Mouse (Mus musculus): ENCODE measurements around the gene Foxp1. TPM values are rescaled to one million over a fixed set of nuclear protein-coding genes. Genes with fewer than 3 reads are reported as not detected.

Foxp1 gene
- polyA plus RNA-seq, 1 experiment from 2014 or later, result 77.4 TPM

GRCm38 (mm10) chr6:99269921-99270320, 252.6 kb downstream of the Foxp1 start:
- no peak overlapping the region for H3K9ac ChIP-seq (replicated peaks)
- ATAC-seq (ENCODE audit: insufficient number of reproducible peaks, insufficient read depth, low FRiP score, low TSS enrichment, low read depth), result no peak
- WGBS, result 49% methylated on average over 6 of the region's 6 CpGs

GRCm38 (mm10) chr6:99268171-99269061, 254.1 kb downstream of the Foxp1 start:
- no peaks in the 10 kb centered on the region for H3K36me3 ChIP-seq
- H3K27me3 ChIP-seq, result peaks cover 8% of the 10 kb centered on the region; the same call in 1 of the 2 replicates
- no peak overlapping the region for H3K4me2 ChIP-seq
- no peak overlapping the region for H3K9ac ChIP-seq (replicated peaks)
- H3K4me1 ChIP-seq (replicated peaks), result peaks cover 76% of the 10 kb centered on the region
- no peak overlapping the region for H3K27ac ChIP-seq
- 60% methylated on average over 20 of the region's 20 CpGs for WGBS
- no peak overlapping the region for H3K4me3 ChIP-seq (replicated peaks)
- no peak for ATAC-seq (ENCODE audit: insufficient number of reproducible peaks, insufficient read depth, low FRiP score, low TSS enrichment, low read depth)
- no peaks in the 10 kb centered on the region for H3K9me3 ChIP-seq

More at GRCm38 (mm10) chr6:99269921-99270320, 252.6 kb downstream of the Foxp1 start:
- Histone ChIP-seq H3K36me3 (no peaks in the 10 kb centered on the region), H3K4me2 (no peak overlapping the region), H3K4me1 (replicated peaks) (peaks cover 76% of the 10 kb centered on the region), H3K9me3 (no peaks in the 10 kb centered on the region), H3K27me3 (no peaks in the 10 kb centered on the region), H3K27ac (no peak overlapping the region), H3K4me3 (replicated peaks) (no peak overlapping the region)

DNA sequence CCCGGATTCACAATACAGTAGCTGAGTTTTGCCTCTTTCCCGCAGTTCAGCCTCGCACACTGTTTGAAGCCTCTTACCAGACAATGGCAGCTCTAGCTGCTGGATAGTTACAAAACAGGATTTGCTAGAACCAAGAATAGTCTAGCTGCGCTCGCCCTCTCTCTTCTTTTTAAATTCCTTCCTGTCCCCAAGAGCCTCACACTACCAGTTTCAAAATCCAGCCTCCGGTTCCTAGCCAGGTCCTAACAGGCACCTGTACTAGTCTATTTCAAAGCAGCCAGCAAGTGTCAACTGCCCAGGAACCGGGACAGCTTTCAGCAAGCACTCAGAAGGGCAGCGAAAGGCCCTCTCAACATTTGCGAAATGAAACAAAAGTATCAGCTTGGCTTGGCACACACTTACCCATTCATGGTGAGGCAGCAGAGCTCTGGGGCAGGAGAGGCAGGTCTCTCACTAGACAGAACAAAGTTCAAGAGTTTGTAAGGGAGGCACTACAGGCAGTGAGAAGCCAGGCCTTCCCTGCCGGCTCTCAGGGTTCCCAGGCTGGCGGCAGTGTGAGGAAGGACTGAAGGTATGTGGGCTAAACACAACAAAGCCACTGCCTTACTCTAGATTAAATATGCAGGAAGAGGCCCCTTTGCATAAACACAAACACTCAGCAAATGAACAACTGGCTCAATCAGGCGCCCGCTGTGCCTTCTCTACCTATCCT, 256.4 kb downstream of the Foxp1 start:
- H3K4me2 ChIP-seq, result peak overlapping the region; percentile 11

GRCm38 (mm10) chr6:99265173-99265572, 257.3 kb downstream of the Foxp1 start:
- H3K9me3 ChIP-seq, result no peaks in the 10 kb centered on the region
- H3K27me3 ChIP-seq, result peaks cover 8% of the 10 kb centered on the region; the same call in 1 of the 2 replicates
- H3K9ac ChIP-seq (replicated peaks), result no peak overlapping the region
- ATAC-seq (ENCODE audit: insufficient number of reproducible peaks, insufficient read depth, low FRiP score, low TSS enrichment, low read depth), result no peak
- no peaks in the 10 kb centered on the region for H3K36me3 ChIP-seq
- WGBS, result 41% methylated on average over 4 of the region's 4 CpGs
- no peak overlapping the region for H3K4me2 ChIP-seq
- H3K27ac ChIP-seq, result no peak overlapping the region
- H3K4me1 ChIP-seq (replicated peaks), result peaks cover 67% of the 10 kb centered on the region
- no peak overlapping the region for H3K4me3 ChIP-seq (replicated peaks)

More for the DNA sequence above, 256.4 kb downstream of the Foxp1 start:
- 38% methylated on average over 13 of the region's 13 CpGs for WGBS
- Histone ChIP-seq H3K4me1 (replicated peaks) (peaks cover 74% of the 10 kb centered on the region), H3K9me3 (no peaks in the 10 kb centered on the region), H3K9ac (replicated peaks) (no peak overlapping the region), H3K27ac (peak overlapping the region; percentile 64), H3K27me3 (peaks cover 8% of the 10 kb centered on the region; the same call in 1 of the 2 replicates), H3K4me3 (replicated peaks) (no peak overlapping the region), H3K36me3 (no peaks in the 10 kb centered on the region)
- no peak for ATAC-seq (ENCODE audit: insufficient number of reproducible peaks, insufficient read depth, low FRiP score, low TSS enrichment, low read depth)

GRCm38 (mm10) chr6:99264192-99265093, 258.1 kb downstream of the Foxp1 start:
- WGBS, result 35% methylated on average over 13 of the region's 13 CpGs
- Histone ChIP-seq H3K4me3 (replicated peaks) (no peak overlapping the region), H3K27me3 (peaks cover 8% of the 10 kb centered on the region; the same call in 1 of the 2 replicates), H3K27ac (no peak overlapping the region), H3K9ac (replicated peaks) (no peak overlapping the region), H3K9me3 (no peaks in the 10 kb centered on the region), H3K4me2 (no peak overlapping the region), H3K36me3 (no peaks in the 10 kb centered on the region), H3K4me1 (replicated peaks) (peaks cover 60% of the 10 kb centered on the region)
- no peak for ATAC-seq (ENCODE audit: insufficient number of reproducible peaks, insufficient read depth, low FRiP score, low TSS enrichment, low read depth)

GRCm38 (mm10) chr6:99263886-99264185, 258.7 kb downstream of the Foxp1 start:
- 44% methylated on average over 2 of the region's 2 CpGs for WGBS
- ATAC-seq (ENCODE audit: insufficient number of reproducible peaks, insufficient read depth, low FRiP score, low TSS enrichment, low read depth), result no peak
- Histone ChIP-seq H3K36me3 (no peaks in the 10 kb centered on the region), H3K9ac (replicated peaks) (no peak overlapping the region), H3K27ac (no peak overlapping the region), H3K4me2 (no peak overlapping the region), H3K27me3 (peaks cover 8% of the 10 kb centered on the region; the same call in 1 of the 2 replicates), H3K4me1 (replicated peaks) (peaks cover 59% of the 10 kb centered on the region), H3K9me3 (no peaks in the 10 kb centered on the region), H3K4me3 (replicated peaks) (no peak overlapping the region)

DNA sequence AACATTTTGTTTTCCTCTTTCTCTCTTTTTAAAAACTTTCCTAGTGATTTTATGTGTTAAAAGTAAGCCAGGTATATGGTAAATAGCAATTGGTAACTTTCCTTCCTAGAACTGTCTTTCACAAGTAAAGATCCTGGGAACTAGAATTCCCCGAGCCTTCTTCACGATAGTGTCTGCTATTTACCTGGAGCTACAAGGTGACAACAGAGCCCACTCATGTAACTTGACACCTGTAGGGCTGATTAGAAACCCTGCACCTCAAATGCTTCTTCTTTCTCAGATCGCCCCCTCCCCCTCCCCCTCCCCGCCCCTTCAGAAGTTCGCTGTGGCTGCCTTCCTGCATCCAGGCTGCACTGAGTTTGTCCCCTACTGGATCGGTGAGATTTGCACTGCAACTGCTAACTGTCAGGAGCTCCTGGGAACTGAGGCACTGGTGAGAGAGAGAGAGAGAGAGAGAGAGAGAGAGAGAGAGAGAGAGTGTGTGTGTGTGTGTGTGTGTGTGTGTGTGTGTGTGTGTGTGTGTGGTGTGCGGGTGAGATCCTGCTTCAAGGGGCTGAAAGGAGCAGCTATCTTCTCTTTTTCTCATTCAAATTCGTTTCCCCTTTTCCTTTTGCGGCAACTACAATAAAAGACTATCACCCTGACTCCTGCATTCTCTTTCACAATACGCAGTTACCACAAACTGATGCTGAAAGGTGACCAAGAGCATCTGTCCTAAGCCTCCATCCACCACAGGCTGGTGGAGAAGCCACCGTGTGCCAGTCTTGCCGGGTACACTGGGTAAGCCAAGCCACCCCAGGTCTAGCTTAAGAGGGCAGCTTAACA, 259.2 kb downstream of the Foxp1 start:
- peaks cover 8% of the 10 kb centered on the region; the same call in 1 of the 2 replicates for H3K27me3 ChIP-seq
- no peak overlapping the region for H3K9ac ChIP-seq (replicated peaks)
- H3K9me3 ChIP-seq, result no peaks in the 10 kb centered on the region
- H3K4me3 ChIP-seq (replicated peaks), result no peak overlapping the region
- 8% methylated on average over 10 of the region's 12 CpGs for WGBS
- no peak overlapping the region for H3K4me2 ChIP-seq
- peaks cover 55% of the 10 kb centered on the region for H3K4me1 ChIP-seq (replicated peaks)
- no peak overlapping the region for H3K27ac ChIP-seq
- no peaks in the 10 kb centered on the region for H3K36me3 ChIP-seq
- no peak for ATAC-seq (ENCODE audit: insufficient number of reproducible peaks, insufficient read depth, low FRiP score, low TSS enrichment, low read depth)

GRCm38 (mm10) chr6:99261737-99262130, 260.8 kb downstream of the Foxp1 start:
- Histone ChIP-seq H3K36me3 (no peaks in the 10 kb centered on the region), H3K4me2 (no peak overlapping the region), H3K27ac (no peak overlapping the region), H3K4me1 (replicated peaks) (peaks cover 54% of the 10 kb centered on the region), H3K9me3 (no peaks in the 10 kb centered on the region), H3K9ac (replicated peaks) (no peak overlapping the region), H3K4me3 (replicated peaks) (no peak overlapping the region), H3K27me3 (peaks cover 8% of the 10 kb centered on the region; the same call in 1 of the 2 replicates)
- no peak for ATAC-seq (ENCODE audit: insufficient number of reproducible peaks, insufficient read depth, low FRiP score, low TSS enrichment, low read depth)
- WGBS, result 63% methylated on average over 4 of the region's 4 CpGs

DNA sequence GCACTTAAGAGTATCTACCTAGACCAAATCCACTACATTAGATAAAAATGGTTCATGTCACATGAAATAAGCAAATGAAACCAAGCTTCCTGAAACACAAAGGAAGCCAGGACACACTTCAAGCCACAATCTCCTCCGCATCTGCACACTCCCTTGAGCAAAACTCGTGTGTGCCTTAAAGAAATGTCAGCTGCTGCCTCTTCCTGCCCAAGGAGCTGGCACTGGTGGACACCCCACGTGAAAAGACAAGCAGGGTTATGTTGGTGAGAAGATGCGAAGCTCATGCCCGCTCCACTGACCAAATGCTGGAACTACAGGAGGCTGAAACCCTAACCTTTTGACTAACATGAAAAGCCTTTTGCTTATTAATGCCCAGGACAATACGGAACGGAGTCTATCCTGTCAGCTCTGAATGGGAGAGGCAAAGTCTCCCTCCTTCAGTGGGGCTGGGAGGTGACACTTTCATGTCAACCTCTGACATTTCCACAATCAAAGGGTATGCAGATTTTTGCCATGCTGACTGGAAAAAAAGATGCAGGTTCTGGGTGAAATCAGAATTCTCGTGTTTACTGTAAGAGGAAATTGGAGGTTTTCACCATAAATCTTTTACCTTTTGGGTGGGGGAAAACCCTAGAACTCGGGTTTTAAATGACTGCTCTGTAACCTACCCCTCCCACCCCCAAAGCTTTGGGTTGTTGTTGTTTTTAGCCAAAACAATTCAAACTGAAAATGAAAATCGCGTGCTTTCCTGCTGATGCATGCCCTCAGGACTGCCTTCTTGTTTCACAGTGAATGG, 261.4 kb downstream of the Foxp1 start:
- Histone ChIP-seq H3K27me3 (peaks cover 8% of the 10 kb centered on the region; the same call in 1 of the 2 replicates), H3K9ac (replicated peaks) (no peak overlapping the region), H3K27ac (no peak overlapping the region), H3K4me1 (replicated peaks) (peaks cover 48% of the 10 kb centered on the region), H3K4me2 (no peak overlapping the region), H3K36me3 (no peaks in the 10 kb centered on the region), H3K9me3 (no peaks in the 10 kb centered on the region), H3K4me3 (replicated peaks) (no peak overlapping the region)
- WGBS, result 56% methylated on average over 11 of the region's 11 CpGs
- no peak for ATAC-seq (ENCODE audit: insufficient number of reproducible peaks, insufficient read depth, low FRiP score, low TSS enrichment, low read depth)

GRCm38 (mm10) chr6:99258346-99258745, 264.2 kb downstream of the Foxp1 start:
- Histone ChIP-seq H3K4me1 (replicated peaks) (peaks cover 22% of the 10 kb centered on the region), H3K9me3 (no peaks in the 10 kb centered on the region), H3K27me3 (no peaks in the 10 kb centered on the region), H3K4me2 (no peak overlapping the region), H3K36me3 (no peaks in the 10 kb centered on the region), H3K27ac (no peak overlapping the region), H3K9ac (replicated peaks) (no peak overlapping the region), H3K4me3 (replicated peaks) (no peak overlapping the region)
- WGBS, result 81% methylated on average over 5 of the region's 5 CpGs
- ATAC-seq (ENCODE audit: insufficient number of reproducible peaks, insufficient read depth, low FRiP score, low TSS enrichment, low read depth), result no peak

Measured in limb, embryonic 12.5 days (tissue).